Mouse (Mus musculus): Measurements from ENCODE around the gene Vmn1r223.

GRCm38 (mm10) chr13:23270321-23271101 lies 23.6 kb downstream of the Vmn1r223 start:
- TF ChIP-seq CTCF (IDR thresholded peaks at IDR 0.05) (no peak), POLR2A (IDR thresholded peaks at IDR 0.05; ENCODE audit: insufficient read depth, low read depth, low read length) (no peak)

Measured in heart, adult 2 months (tissue).